Mouse (Mus musculus): ENCODE measurements around the gene Ntm.

GRCm38 (mm10) chr9:29562419-29563071 is 400.4 kb downstream of the Ntm start:
- TF ChIP-seq CTCF (IDR thresholded peaks at IDR 0.05; ENCODE audit: control insufficient read depth, insufficient read depth, insufficient read length) (no peak), MYOG (IDR thresholded peaks at IDR 0.05; ENCODE audit: control insufficient read depth, extremely low read depth, insufficient read length) (no peak)

Data from C2C12 (cell line).